Mouse (Mus musculus) olfactory bulb, adult 2 months (tissue): ENCODE data around the gene Sv2a. TPM values are rescaled to one million over a fixed set of nuclear protein-coding genes. Genes with fewer than 3 reads are reported as not detected.

Source experiments
- H3K27ac ChIP-seq: fragments of 200-500 bp; 2 replicates; pipeline ENCODE4 v1.5.1; 2012; ENCODE audit warnings: low read depth, low read length; ENCODE audit not compliant: insufficient read depth
- H3K4me1 ChIP-seq: fragments of 200-500 bp; 2 replicates; pipeline ENCODE4 v1.6.1; 2012; ENCODE audit warnings: low read length; ENCODE audit not compliant: control insufficient read depth, insufficient read depth
- H3K4me3 ChIP-seq: fragments of 200-500 bp; 2 replicates; pipeline ENCODE4 v1.5.1; 2012; ENCODE audit warnings: mild to moderate bottlenecking, low read depth, low read length, moderate library complexity; ENCODE audit not compliant: insufficient read depth
- CTCF ChIP-seq: fragments of 200-500 bp; IDR thresholded peaks from 2 replicates; pipeline ENCODE4 v1.5.1; 2012; ENCODE audit warnings: low read depth, mild to moderate bottlenecking, low read length, moderate library complexity; ENCODE audit not compliant: insufficient read depth
- POLR2A ChIP-seq: fragments of 200-500 bp; IDR thresholded peaks from 2 replicates; pipeline ENCODE4 v1.6.1; 2012; ENCODE audit warnings: mild to moderate bottlenecking, low read depth, low read length, moderate library complexity; ENCODE audit not compliant: insufficient read depth
- WGBS: fragments of 180-500 bp; shearing (Covaris S2); methylation state at CpG from one replicate; pipeline ENCODE4 v1.1.7; 2018; 5-methylcytosine and 5-hydroxymethylcytosine counted together
- polyA plus RNA-seq: library from polyadenylated mRNA; stranded (reverse); fragments of >200 nt; gene quantifications from 2 replicates; pipeline ENCODE4 v1.2.4, GENCODE M21; 2012; ENCODE audit warnings: low replicate concordance; ENCODE audit not compliant: missing spikeins, insufficient read depth, insufficient read length

Gene Sv2a
- polyA plus RNA-seq, 1 experiment: not detected

DNA sequence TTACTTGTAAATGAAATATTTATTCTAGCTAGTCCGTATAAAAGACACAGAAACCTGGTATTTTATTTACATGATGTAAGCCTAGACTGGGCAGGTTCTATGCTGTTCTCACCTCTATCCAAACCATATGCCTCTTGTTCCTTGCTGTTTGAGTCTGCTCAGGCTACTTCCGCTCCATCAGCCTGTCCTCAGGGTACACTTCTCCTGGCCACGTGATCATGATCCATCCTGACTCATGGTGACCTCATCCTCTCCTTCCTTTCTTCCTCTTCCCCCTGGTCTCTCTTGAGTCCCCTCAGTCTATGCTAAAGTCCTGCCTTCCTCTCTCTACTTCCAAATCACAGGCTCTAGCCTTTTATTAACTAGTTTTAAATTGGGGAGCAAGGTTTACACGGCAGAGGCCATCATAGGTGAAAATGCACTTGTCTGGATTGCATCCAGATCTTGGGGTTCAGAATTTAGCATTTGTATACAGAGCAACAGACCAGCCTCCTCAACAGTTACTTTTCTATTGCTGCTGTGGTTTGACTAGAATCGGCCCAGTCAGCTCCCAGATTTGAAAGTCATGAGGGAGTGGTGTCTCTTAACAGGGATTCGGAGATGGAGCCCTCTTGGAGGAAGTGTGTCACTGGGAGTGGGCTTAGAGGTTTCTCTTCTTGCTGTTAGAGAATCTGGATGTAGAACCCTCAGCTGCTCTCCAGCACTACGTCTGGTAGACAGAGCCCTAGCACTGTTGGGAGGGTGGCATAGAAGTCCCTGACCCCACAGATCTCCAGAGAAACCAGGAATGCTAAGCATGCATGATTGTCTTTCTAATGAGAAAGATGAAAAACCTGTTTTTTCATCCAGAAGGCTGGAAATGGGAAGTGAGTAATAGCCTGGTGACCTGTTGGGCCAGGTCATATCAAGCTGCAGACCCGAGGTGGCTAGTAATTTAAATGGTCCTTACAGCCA lies 46.0 kb downstream of the Sv2a start:
- H3K27ac ChIP-seq: no peak overlapping the region
- TF ChIP-seq CTCF (no peak), POLR2A (no peak)
- H3K4me1 ChIP-seq: peaks cover 10% of the 10 kb centered on the region
- H3K4me3 ChIP-seq: no peak overlapping the region
- 61% methylated on average over 8 of the region's 8 CpGs for WGBS

DNA sequence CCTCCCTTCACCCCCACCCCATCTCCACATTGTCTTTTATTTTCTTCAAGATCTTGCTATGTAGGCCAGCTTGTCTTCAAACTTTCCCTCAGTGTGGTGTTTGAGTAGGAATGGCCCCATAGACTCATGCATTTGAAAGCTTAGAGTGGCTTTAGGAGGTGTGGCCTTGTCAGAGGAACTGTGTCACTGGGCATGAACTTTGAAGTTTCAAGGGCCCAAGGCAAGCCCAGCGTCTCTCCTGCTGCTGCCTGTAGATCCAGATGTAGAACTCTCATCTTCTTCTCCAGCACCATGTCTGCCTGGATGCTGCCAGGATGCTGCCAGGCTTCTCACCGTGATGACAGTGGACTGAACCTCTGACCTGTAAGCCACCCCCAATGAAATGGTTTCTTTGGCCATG lies 47.9 kb downstream of the Sv2a start:
- Histone ChIP-seq H3K27ac (no peak overlapping the region), H3K4me1 (peaks cover 10% of the 10 kb centered on the region), H3K4me3 (no peak overlapping the region)
- 88% methylated on average over 2 of the region's 2 CpGs for WGBS
- no peak for TF ChIP-seq CTCF
- TF ChIP-seq POLR2A: no peak

DNA sequence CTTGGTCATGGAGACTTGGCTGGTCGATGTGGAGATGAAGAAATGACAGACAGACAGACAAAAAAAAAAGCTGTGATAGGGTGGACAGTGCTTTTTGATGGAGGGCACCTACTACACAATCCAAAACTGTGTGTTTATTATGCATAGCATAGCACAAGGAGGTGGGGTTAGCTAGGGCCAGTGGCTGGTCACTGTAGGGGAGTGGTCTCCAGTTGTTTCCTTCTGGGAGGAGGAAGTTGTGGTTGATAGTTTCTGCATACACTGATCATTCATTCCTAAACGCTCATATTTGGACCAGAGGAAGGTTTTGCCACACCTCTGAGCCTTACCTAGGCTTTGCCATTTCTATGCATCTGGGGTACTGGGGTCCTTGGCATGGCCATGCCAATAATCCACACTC lies 49.5 kb downstream of the Sv2a start:
- no peak for TF ChIP-seq CTCF
- no peak for TF ChIP-seq POLR2A
- WGBS: 81% methylated on average over 2 of the region's 2 CpGs
- Histone ChIP-seq H3K27ac (no peak overlapping the region), H3K4me1 (peaks cover 3% of the 10 kb centered on the region; the same call in 1 of the 2 replicates), H3K4me3 (no peak overlapping the region)

DNA sequence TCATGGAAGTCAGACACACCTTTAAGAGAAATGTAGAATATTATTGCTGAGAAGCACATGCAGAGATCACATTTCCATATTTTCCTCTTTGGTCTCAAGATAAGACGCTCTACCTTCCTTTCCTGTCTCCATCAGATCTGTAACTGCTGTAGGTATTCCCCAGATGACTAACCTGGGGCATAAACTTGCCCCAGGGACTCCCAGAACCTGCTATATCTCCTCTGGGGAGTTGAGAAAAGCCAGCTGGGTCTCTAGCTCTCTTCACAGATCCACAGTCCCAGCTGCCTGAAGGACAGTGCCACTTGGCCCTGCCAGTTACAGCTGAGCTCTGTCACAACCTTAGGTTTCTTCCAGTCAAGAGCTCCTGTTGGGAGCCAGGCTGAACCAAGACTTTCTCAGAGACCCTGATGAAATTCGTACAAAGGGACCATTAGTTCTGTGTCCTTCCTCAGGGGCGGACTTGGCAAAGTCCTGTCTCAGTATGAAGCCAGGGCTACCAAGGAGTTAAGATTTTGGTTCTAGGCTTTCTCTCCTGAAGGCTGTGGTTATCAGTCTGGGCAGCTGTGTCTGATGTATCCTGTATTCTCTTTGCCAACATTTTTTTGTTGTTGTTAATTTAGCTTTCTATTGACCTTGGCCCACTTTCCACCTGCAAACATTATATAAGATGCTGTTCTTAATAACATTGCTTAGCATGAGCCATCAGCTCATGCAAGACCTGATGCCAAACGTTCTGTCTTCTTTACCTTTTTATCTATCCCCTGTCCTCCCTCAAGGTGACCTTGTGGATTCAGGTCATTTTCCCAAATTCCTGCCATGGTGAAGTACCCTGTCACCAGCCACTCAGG lies 50.2 kb downstream of the Sv2a start:
- Histone ChIP-seq H3K4me3 (no peak overlapping the region), H3K4me1 (peaks cover 2% of the 10 kb centered on the region; the same call in 1 of the 2 replicates), H3K27ac (no peak overlapping the region)
- 80% methylated on average over 4 of the region's 4 CpGs for WGBS
- TF ChIP-seq CTCF: no peak
- TF ChIP-seq POLR2A: no peak

DNA sequence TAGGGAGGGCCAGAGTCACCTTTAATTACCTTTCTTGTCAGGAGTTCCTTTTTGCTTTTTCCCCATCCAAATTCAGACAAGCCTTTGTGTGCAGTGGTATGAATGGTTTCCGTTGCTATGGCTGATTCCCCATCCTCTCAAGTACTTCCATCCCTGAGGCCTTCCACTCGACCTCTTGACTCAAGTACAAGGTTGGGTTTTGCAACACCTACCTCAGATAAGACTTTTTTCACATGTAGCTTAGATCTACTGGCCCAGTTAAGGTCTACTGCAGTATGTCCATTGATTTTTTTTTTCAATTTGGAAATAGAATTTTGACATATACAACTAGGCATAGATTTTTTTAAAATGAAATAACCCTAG lies 50.8 kb downstream of the Sv2a start:
- no peak for TF ChIP-seq CTCF
- TF ChIP-seq POLR2A: no peak
- H3K4me1 ChIP-seq: peaks cover under 1% of the 10 kb centered on the region; the same call in 1 of the 2 replicates
- H3K4me3 ChIP-seq: no peak overlapping the region
- WGBS: 74% methylated on average over 2 of the region's 2 CpGs
- no peak overlapping the region for H3K27ac ChIP-seq

DNA sequence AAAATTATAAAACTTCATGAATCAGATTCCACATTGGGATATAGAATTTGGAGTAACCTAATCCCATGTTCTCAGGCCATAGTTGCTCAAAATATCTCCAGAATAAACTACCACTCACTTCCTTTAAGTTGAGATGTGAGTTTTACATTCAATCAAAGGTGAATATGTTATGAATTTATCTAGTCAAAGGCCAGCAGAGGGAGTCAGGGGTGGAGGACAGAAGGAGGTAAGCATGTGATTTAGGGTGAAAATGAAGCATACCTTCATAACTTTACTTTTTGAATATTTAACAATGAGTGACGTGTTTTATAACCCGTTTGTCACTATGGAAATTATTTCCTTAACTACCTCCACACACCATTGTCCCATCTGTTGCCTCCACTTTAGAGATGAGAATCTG lies 54.0 kb downstream of the Sv2a start:
- TF ChIP-seq CTCF (no peak), POLR2A (no peak)
- 91% methylated on average over 2 of the region's 2 CpGs for WGBS
- Histone ChIP-seq H3K4me1 (0 out of 2 replicates have a peak, but pooled peaks cover 2% of the 10 kb centered on the region), H3K27ac (no peak overlapping the region), H3K4me3 (no peak overlapping the region)

DNA sequence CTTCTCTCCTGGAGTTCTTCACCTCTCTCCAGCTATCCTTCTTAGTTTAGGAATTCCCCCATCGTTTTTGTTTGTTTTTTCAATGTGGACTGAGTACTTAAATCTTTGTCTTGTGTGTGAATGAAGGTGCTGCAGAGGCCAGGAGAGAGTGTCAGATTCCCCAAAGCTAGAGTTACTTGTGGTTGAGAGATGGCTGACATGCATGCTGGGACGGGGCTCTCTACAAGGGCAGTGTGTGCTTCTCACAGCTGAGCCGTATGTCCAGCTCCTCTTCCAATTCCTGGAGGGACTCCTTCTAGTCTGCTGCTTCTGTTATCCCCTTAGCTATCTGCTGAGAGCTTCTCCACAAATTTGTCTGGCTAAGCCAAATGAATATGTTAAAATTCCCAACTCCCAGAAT lies 54.9 kb downstream of the Sv2a start:
- H3K4me3 ChIP-seq: no peak overlapping the region
- WGBS: 80% methylated on average over 3 of the region's 3 CpGs
- TF ChIP-seq POLR2A (no peak), CTCF (no peak)
- 0 out of 2 replicates have a peak, but pooled peaks cover 2% of the 10 kb centered on the region for H3K4me1 ChIP-seq
- H3K27ac ChIP-seq: no peak overlapping the region

DNA sequence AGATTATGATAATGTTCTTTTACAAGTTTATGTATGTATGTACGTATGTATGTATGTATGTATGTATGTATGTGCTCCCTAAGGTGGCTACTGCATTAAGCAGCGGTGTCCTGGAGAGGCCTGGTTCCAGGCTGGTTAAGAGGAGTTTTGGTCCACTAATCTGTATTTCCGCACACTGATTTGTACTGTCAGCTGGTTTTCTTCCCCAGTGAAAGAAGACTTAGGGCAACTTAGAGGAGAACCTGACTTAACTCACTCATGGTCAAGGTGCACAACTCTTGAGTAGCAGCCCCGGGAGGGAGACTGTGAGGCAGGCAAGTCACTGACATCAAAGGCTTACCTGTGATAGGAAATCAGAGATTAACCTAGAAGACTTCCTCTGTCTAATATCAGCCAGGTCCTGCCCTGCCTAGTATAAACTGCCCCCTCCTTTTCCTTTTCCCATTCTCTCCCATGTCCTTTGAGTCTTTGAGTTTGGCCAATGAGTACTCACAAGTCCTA lies 55.9 kb downstream of the Sv2a start:
- WGBS: 87% methylated on average over 4 of the region's 4 CpGs
- TF ChIP-seq CTCF: no peak
- no peak for TF ChIP-seq POLR2A
- Histone ChIP-seq H3K4me3 (no peak overlapping the region), H3K27ac (no peak overlapping the region), H3K4me1 (0 out of 2 replicates have a peak, but pooled peaks cover 2% of the 10 kb centered on the region)

DNA sequence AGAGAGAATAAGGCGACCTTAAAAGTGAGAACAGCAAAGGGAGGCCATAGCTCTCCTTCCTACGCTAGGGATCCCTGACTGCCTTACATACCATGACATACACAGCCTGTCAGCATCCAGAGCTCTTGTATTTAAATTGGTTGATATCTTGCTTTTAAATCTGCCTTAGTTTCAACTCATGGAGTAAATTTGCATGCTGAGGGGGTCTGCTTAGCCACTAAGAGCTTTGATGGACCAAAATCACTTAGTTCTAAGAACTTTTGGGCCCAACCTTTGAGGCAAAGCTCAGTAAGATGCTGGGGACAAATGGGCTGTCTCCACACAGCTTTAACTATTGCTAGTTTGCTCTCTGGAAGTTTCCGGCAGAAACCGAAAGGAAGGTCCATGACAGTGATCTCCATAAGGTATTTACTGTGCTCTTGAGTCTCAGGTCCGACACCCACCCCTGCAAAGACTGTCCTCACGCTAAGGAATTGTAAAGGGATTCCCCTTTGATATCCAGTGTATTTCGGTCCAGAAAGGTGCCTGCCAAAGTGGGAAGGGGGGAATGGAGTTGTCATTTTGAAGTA lies 56.5 kb downstream of the Sv2a start:
- H3K4me1 ChIP-seq: 0 out of 2 replicates have a peak, but pooled peaks cover 2% of the 10 kb centered on the region
- no peak overlapping the region for H3K4me3 ChIP-seq
- 57% methylated on average over 7 of the region's 7 CpGs for WGBS
- no peak for TF ChIP-seq POLR2A
- no peak overlapping the region for H3K27ac ChIP-seq
